8 mouse cellular contexts compared by ENCODE assay signal in the genomic region with DNA sequence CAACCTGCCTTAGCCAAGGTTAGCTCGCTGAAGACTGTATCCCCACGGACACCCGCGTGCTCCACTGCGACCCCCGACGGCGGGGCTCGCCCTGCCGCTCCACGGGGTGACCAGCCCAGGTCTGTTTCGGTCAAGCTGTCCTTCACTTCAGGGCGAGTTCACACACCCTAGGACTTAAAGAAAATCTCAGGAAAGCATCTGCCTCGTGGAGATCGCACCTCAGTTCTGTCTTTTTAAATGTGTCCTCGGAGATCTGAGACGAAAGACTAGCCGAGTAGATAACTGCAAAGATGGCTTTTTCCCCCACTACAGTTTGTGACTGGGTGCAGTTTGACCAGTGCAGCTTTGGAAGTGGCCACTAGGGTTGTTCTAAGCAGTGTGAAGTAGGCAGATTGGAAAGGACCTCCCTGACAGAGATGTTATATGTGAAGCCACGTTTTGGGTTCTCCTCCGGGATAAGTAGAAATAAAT. TPM values are rescaled to one million over a fixed set of nuclear protein-coding genes. Genes with fewer than 3 reads are reported as not detected.
A peak's percentile ranks its signal among the peaks of the same experiment; 100 is the strongest.
DNase-seq lines count a peak whose midpoint lies in the region; ATAC-seq and TF ChIP-seq lines count a peak whose summit lies in the region.

No protein-coding gene starts in this region.

- H3K36me3 ChIP-seq in hindbrain, embryonic 14.5 days (replicated peaks; ENCODE audit: control insufficient read depth, insufficient read depth): no peaks in the 10 kb centered on the region

- WGBS in hindbrain, embryonic 14.5 days: 3% methylated on average over 20 of the region's 20 CpGs

- H3K9ac ChIP-seq in hindbrain, embryonic 14.5 days: peak overlapping the region; percentile 67

- H3K27ac ChIP-seq in hindbrain, embryonic 14.5 days: peak overlapping the region; percentile 78; the same call in 1 of the 2 replicates

- H3K9me3 ChIP-seq in hindbrain, embryonic 14.5 days (ENCODE audit: control insufficient read depth, low read length): no peaks in the 10 kb centered on the region

- POLR2A ChIA-PET in Patski (lab: Charles Lee): interaction anchor here (1.0 kb wide), 1 partner anchor 14 kb away, joined by 3 read pairs; no protein-coding TSS in a partner anchor

- ATAC-seq in Patski: peak; percentile 81
- ATAC-seq in hindbrain, embryonic 14.5 days (ENCODE audit: low FRiP score): peak; percentile 55

- H3K4me3 ChIP-seq in hindbrain, embryonic 14.5 days (replicated peaks; ENCODE audit: low read length): peak overlapping the region; percentile 59

- in situ Hi-C loops in Patski (cut with MboI; ENCODE audit: low pct_unique_long_range_greater_than_20kb): no loop called here

- H3K4me1 ChIP-seq in hindbrain, embryonic 14.5 days (replicated peaks; ENCODE audit: control insufficient read depth, insufficient read depth, low read length): no peaks in the 10 kb centered on the region

- peak overlapping the region; percentile 65 for H3K4me2 ChIP-seq in hindbrain, embryonic 14.5 days (replicated peaks)

- TF ChIP-seq CTCF in Patski (IDR thresholded peaks at IDR 0.05): peak; percentile 73

- DNase-seq in Patski (ENCODE audit: low read depth, low spot score): peak; percentile 30
- peak; percentile 75 to 77 for DNase-seq in cerebellum, postnatal 14 days
- peak; percentile 37 to 70 for DNase-seq in frontal cortex, postnatal 36 days (ENCODE audit: low spot score in 2 of 2)
- DNase-seq in hindbrain, embryonic 14.5 days (ENCODE audit: low spot score): peak; percentile 63
- peak; percentile 53 to 58 for DNase-seq in layer of hippocampus, postnatal 14 days (ENCODE audit: low spot score in 2 of 2)
- peak; percentile 78 for DNase-seq in lung, postnatal 10 days
- DNase-seq in ovary, postnatal 10 days (ENCODE audit: low spot score): peak; percentile 3
- DNase-seq in urinary bladder, adult 2 months (ENCODE audit: low spot score): peak; percentile 39

- CTCF ChIA-PET in Patski (lab: Charles Lee): interaction anchor here (1.0 to 1.4 kb wide), 3 partner anchors 20 to 66 kb away, joined by 3 read pairs; no protein-coding TSS in a partner anchor

- H3K27me3 ChIP-seq in Patski: no peaks in the 10 kb centered on the region
- no peaks in the 10 kb centered on the region for H3K27me3 ChIP-seq in hindbrain, embryonic 14.5 days (ENCODE audit: control insufficient read depth, insufficient read depth, low read length)

RNA-seq across cellular contexts. Expression of a gene that starts 0.6 kb away (rescaled TPM):
- 2.5 TPM for polyA plus RNA-seq in Patski (2021)
- polyA plus RNA-seq in hindbrain, embryonic 14.5 days (2014; fragmentation: Nextera tagmentation; extraction: Ambion mirVana): 4.0 and 4.4 TPM in 2 replicates
- total RNA-seq in layer of hippocampus, postnatal 14 days (2021): 10 to 100 TPM; 14.6 to 20.3 TPM
- 7.3 and 7.9 TPM in 2 replicates for polyA plus RNA-seq in urinary bladder, adult 2 months (2012; rRNA removed)

RNA-seq across cellular contexts. Expression of a gene that starts 0.7 kb away (rescaled TPM):
- polyA plus RNA-seq in Patski (2021): 3.1 TPM
- polyA plus RNA-seq in hindbrain, embryonic 14.5 days (2014; fragmentation: Nextera tagmentation; extraction: Ambion mirVana): 18.6 and 21.9 TPM in 2 replicates
- total RNA-seq in layer of hippocampus, postnatal 14 days (2021): 10 to 100 TPM; 19.4 to 20.8 TPM
- polyA plus RNA-seq in urinary bladder, adult 2 months (2012; rRNA removed): 1.5 and 2.3 TPM in 2 replicates

Comparison
In these comparisons a context has a peak if more than half of its experiments do, and no peak if none do; other contexts are left out.
1. Peak in every context shown above with its lines: DNase-seq, ATAC-seq, H3K4me3 ChIP-seq and H3K27ac ChIP-seq.
2. DNase-seq: peak in every context shown above with its lines; median percentile 78 in lung, postnatal 10 days; 76 in cerebellum, postnatal 14 days; 63 in hindbrain, embryonic 14.5 days; 56 in layer of hippocampus, postnatal 14 days; 54 in frontal cortex, postnatal 36 days; 39 in urinary bladder, adult 2 months; 30 in Patski; 3 in ovary, postnatal 10 days.